Mouse (Mus musculus) layer of hippocampus, adult 2 months (tissue): ENCODE measurements around the gene Map1lc3a. TPM values are rescaled to one million over a fixed set of nuclear protein-coding genes. Genes with fewer than 3 reads are reported as not detected.

Experiments
- DNase-seq, 2 experiments: peaks; one replicate each; pipeline ENCODE4 v3.0.0; 2022; ENCODE audit warnings: low spot score in 2 of 2
- H3K27ac ChIP-seq: fragments of 200-600 bp; 2 replicates; pipeline ENCODE4 v1.8.1; 2022
- H3K4me3 ChIP-seq: fragments of 200-600 bp; 2 replicates; pipeline ENCODE4 v1.8.1; 2022; ENCODE audit warnings: mild to moderate bottlenecking
- CTCF ChIP-seq: fragments of 200-600 bp; conservative IDR thresholded peaks from 2 replicates; pipeline ENCODE4 v1.8.1; 2022; ENCODE audit warnings: antibody characterized with exemption, mild to moderate bottlenecking, moderate library complexity
- long read RNA-seq, 2 experiments: library from polyadenylated mRNA; stranded (forward); transcript quantifications; one replicate each; pipeline ENCODE4 v2.0.0; 2021; ENCODE audit warnings: borderline mapping rate in 2 of 2
- total RNA-seq, 2 experiments: library from RNA; stranded (reverse); gene quantifications; 2 replicates each; pipeline ENCODE4 v1.2.3; 2021

Gene Map1lc3a
- 100 to 1,000 TPM; 215 to 248 TPM for total RNA-seq
- long read RNA-seq, experiment 1, transcript Map1lc3a-203 (3 exons, 826 nt): minor isoform, 19 of 83 reads
- long read RNA-seq, experiment 1, transcript Map1lc3a-201 (4 exons, 1,112 nt): major isoform, 55 of 83 reads
- long read RNA-seq, experiment 1, partial matches to known transcripts: 1 of 83 reads
- long read RNA-seq, experiment 1, other reads (novel, unspliced or antisense): 8 of 83 reads
- long read RNA-seq, experiment 2, transcript Map1lc3a-201 (4 exons, 1,112 nt): major isoform, 79 of 116 reads
- long read RNA-seq, experiment 2, transcript Map1lc3a-203 (3 exons, 826 nt): minor isoform, 23 of 116 reads
- long read RNA-seq, experiment 2, partial matches to known transcripts: 12 of 116 reads
- long read RNA-seq, experiment 2, other reads (novel, unspliced or antisense): 2 of 116 reads

GRCm38 (mm10) chr2:155276195-155276594 lies at the start of gene Map1lc3a:
Gene Map1lc3a (plus strand): TSS chr2:155276297.
- H3K27ac ChIP-seq: peak within 1 kb of the TSS; percentile 99
- peak within 1 kb of the TSS; percentile 88 for H3K4me3 ChIP-seq
- peak; percentile 10; the same call in 1 of the 2 replicates for TF ChIP-seq CTCF

DNA sequence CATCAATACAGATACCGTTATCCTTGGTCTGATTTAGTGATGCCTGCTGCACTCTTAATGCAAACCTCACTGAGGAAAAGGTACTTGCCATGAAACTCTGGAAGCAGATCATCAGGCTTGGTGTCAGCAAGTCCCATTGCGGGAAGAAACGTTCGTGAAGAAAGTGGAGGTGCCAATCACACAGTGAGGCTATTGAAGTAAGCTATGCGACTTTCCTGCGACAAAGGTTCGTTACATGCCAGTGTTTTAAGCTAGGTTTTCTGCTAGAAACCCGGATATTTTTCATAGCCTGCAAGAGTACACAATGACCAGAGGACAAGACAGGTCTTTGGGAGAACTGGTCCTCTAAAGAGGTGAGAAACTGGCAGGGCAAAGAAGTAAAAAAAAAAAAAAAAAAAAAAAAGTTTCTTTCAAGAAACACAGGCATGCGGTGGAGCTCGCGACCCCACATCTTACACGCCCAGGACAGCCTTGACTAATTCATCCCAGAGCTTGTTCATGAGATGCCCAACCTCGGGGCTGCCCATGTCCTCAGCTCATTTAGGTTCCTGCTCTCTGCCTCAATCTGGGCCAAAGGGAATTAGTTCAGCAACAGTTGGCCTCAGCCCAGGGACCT lies 40.2 kb upstream of the Map1lc3a start:
- Histone ChIP-seq H3K4me3 (peak overlapping the region; percentile 83), H3K27ac (peak overlapping the region; percentile 91)
- no peak for DNase-seq
- TF ChIP-seq CTCF: no peak

More at GRCm38 (mm10) chr2:155276195-155276594, at the start of gene Map1lc3a:
- peak; percentile 97 to 98 for DNase-seq

DNA sequence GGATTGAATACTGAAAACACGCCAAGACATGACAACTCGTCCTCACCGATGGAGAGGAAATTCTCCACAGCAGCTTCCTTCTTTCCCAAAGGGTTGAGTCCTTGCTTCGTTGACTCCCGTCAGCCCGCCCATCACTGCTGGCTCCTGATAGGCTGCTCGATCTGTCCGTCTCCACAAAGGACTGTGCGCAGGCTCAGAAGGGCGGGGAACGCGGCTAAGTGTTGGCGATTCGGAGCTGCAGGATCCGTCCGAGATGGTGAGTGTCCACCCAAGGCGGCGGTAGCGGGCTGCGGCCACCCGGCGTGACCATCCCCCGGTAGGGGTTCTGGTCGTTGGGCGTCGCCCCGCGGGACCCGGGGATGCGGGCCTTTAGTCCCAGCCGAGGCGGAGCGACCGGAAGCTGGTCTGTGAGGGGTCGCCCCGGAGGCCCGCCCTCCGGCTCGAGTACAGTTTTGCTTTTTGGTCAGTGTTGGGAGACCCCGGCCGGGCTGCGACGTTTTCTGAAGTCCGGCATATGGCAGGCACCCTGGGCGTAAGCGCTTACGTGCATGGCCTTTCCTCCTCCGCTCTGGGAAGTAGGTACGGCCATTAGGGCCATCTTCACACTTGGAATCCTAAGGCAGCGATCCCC lies 39.6 kb upstream of the Map1lc3a start, which contains the start of gene Dynlrb1:
Gene Dynlrb1 (plus strand): TSS at position 172 of the 631 bp plus-strand sequence.
- Histone ChIP-seq H3K27ac (peak within 1 kb of the TSS; percentile 91), H3K4me3 (peak within 1 kb of the TSS; percentile 83)
- peak; percentile 97 to 99 for DNase-seq
- TF ChIP-seq CTCF: no peak; the same call in 1 of the 2 replicates

DNA sequence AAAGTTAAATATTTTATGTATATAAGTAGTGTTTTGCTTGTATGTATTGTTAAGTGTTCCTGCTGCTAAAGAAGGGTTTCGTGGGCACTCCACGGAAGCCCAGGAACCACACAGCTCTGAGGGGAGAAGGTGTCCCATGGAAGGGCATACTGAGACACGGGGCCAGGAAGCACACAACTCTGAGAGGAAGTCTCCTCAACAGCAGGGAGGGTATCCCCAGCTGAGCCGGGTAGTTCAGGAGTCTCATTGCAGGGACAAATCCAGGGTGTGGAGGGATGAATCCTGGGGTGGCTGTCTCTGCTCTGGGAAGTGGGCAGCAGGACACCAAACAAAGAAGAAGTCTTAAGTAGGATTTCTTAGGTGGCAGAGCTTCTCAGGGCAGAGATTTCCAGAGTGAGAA lies 38.8 kb upstream of the Map1lc3a start:
- TF ChIP-seq CTCF: no peak
- Histone ChIP-seq H3K27ac (peak overlapping the region; percentile 91), H3K4me3 (peak overlapping the region; percentile 83)
- DNase-seq: no peak

DNA sequence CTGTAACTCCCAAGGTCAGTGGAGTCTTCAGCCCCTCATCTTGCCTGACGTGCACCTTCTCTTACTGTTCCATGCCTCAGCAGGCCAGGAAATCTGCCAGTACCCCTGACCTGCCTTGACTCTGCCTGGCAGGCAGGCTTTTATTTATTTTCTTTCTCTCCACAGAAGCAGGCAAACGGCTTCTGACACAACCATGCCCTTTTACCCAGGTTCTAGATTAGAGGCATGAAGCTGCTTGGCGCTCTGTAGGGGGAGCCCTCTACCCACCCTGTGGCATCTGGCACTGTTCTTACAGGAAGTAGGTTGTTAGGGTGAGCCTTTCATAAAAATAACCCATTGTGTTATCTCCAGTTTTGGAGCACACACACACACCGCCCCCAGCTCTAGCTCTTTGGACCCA lies 35.2 kb upstream of the Map1lc3a start:
- DNase-seq: no peak
- Histone ChIP-seq H3K27ac (no peak overlapping the region; the same call in 1 of the 2 replicates), H3K4me3 (no peak overlapping the region)
- TF ChIP-seq CTCF: peak; percentile 61

DNA sequence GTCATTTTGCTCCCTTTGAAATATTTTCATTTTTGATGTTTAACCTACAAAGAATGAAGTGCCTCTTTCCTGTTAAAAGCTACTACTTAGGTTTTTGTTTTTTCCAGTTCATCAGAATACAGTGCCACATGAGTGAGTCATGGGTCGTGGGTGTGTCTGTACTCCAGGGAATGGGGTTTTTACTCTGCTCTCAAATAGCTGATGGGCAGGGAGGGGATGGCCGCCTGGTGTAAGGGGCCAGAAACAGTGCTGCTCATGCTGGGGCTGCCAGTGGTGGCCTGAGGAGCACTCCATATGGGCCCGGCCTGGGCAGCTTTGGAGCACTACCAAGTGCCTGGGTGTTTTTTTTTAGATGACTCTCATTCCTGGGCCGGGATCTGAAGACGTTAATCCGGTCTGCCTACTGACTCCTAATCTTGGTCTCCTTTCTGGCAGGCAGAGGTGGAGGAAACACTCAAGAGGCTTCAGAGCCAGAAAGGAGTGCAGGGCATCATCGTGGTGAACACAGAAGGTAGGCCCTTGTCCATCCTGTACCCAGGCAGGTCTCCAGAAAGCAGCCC lies 33.7 kb upstream of the Map1lc3a start:
- H3K27ac ChIP-seq: no peak overlapping the region
- DNase-seq: no peak
- no peak for TF ChIP-seq CTCF
- no peak overlapping the region for H3K4me3 ChIP-seq

- H3K4me3 ChIP-seq: no peak overlapping the region
- H3K27ac ChIP-seq: no peak overlapping the region
- no peak for TF ChIP-seq CTCF
- DNase-seq: no peak
Observed at GRCm38 (mm10) chr2:155246231-155246630, 29.9 kb upstream of the Map1lc3a start.

DNA sequence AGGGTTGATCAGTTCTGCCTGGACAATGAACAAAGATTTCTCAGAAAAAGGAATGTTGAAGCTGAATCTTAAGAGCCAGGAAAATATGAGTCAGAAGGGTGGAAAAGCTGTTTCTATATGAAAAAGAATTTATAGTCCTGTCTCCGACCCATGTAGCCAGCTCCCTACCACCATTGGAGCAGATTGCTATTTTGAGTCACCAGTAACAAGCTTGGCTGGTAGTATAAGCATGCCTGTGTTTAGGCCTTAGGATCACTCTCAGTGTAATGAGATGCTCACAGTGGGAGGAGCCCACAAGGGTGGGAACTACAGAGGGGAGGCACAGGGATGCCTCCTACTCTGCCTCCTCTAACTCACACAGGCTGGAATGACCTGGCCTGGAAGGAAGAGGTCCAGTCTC lies 27.9 kb upstream of the Map1lc3a start:
- Histone ChIP-seq H3K4me3 (no peak overlapping the region), H3K27ac (no peak overlapping the region)
- DNase-seq: no peak
- no peak for TF ChIP-seq CTCF

DNA sequence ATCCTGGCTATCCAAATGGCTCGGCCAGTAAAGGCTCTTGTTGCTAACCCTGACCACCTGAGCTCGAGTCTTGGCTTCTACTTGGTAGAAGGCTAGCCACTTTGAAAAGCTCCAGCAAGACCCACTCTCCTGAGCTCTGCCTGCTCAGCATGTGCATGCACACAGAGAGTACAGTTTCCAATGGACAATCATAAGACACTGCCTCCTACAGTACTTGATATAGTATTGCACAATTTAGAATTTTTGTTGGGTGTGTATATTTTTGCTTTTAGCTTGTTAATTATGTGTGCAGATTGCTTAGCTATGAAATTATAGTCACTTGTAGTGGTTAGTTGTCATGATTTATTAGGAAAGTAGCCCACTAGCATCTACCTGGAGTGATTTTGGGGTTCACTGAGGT lies 27.4 kb upstream of the Map1lc3a start:
- peak; percentile 63 for TF ChIP-seq CTCF
- DNase-seq: no peak
- no peak overlapping the region for H3K4me3 ChIP-seq
- no peak overlapping the region for H3K27ac ChIP-seq

DNA sequence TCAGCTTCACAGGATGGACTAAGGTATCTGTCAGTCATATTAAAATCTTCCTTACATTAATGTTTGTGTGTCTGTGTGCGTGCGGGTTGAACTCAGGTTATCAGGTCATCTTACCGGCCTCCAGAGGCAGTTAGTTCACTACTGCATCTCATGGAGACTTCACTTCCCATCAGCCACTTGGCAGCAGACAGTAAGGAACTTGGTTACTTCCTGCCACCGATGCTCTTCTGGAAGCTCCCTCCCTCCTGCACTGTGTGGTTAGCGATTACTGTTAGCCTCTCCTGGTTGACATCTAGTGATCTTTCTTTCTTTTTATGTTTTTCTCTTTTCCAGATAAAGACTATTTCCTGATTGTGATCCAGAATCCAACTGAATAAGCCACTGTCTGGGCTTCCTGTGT lies 26.5 kb upstream of the Map1lc3a start:
- TF ChIP-seq CTCF: no peak
- H3K27ac ChIP-seq: no peak overlapping the region
- H3K4me3 ChIP-seq: no peak overlapping the region
- DNase-seq: no peak

DNA sequence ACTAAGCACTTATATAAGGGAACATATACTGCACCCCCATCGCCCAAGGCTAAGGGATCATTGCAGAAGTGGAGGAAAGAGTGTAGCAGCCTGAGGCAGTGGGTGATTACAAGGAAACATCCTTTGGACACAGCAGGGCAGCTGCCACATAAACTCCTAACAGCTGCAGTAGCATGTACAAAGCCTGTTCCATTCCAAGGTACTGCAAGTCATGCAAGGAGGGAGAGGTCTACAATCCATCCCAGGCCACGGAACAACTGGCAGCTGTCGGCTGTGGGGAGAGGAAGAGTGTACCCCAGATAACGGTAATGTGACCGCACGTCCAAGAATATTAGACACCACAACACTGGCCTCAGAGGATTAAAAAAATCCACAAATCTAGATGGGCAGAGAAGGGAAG lies 10.6 kb upstream of the Map1lc3a start:
- Histone ChIP-seq H3K27ac (no peak overlapping the region), H3K4me3 (no peak overlapping the region)
- no peak for DNase-seq
- no peak for TF ChIP-seq CTCF

DNA sequence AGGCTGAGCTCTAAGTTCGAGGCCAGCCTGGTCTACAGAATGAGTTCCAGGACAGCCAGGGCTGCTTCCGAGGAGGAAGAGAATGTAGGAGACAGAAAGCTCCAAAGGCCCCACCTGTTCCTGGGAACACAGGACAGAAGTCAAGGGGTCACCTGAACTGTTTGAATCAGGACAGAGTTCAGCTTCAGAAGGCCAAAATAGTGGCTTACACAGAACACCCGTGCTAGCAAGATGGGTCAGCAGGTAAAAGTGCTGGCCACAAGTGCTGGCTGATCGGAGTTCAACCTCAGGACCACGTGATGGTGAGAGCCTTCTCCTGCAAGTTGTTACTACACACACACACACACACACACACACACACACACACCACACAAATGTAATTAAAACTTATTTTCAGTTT lies 9.2 kb upstream of the Map1lc3a start:
- no peak for DNase-seq
- no peak overlapping the region for H3K27ac ChIP-seq
- no peak for TF ChIP-seq CTCF
- no peak overlapping the region for H3K4me3 ChIP-seq

GRCm38 (mm10) chr2:155271957-155272356 lies 4.1 kb upstream of the Map1lc3a start:
- DNase-seq: no peak
- TF ChIP-seq CTCF: peak; percentile 60
- no peak overlapping the region for H3K27ac ChIP-seq
- H3K4me3 ChIP-seq: no peak overlapping the region
